Mouse (Mus musculus) cerebellum, adult 2 months (tissue): ENCODE results near the gene Rps8.

Experiments
- CTCF ChIP-seq: fragments of 200-500 bp; IDR thresholded peaks from 2 replicates; pipeline ENCODE4 v1.5.1; 2011; ENCODE audit warnings: low read depth, mild to moderate bottlenecking, control low read depth, low read length, moderate library complexity, borderline replicate concordance; ENCODE audit not compliant: insufficient read depth
- POLR2A ChIP-seq: fragments of 200-500 bp; IDR thresholded peaks from 2 replicates; pipeline ENCODE4 v1.6.1; 2011; ENCODE audit warnings: low read length, control low read depth, borderline replicate concordance; ENCODE audit not compliant: insufficient read depth

DNA sequence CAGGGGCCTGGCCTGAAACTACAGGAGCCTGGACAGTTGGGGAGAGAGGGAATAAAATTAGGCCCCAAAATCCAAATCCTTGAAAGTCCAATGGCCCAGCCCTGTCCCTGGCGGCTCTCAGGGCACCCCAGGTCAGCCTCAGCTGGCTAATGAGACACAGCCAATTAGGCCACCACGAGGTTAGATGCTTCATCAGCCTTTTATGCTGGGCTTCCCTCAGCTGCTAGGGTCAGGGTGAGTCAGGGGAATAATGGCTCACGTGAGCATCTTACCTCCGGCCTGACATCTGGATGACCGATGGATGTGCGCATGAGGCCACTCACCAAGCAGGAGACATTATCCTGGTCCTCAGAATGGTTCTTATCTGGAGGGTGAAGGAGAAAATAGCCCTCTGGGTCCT lies 25.3 kb downstream of the Rps8 start:
- TF ChIP-seq CTCF (no peak), POLR2A (no peak)
